Mouse (Mus musculus) left cerebral cortex, postnatal 14 days (tissue): ENCODE results near the gene Map3k14. TPM values are rescaled to one million over a fixed set of nuclear protein-coding genes. Genes with fewer than 3 reads are reported as not detected.

Source experiments
- DNase-seq, 2 experiments: peaks; one replicate each; pipeline ENCODE4 v3.0.0; 2021 to 2022; ENCODE audit warnings: low spot score in 2 of 2, mixed read lengths in 1 of 2
- intact Hi-C: fragments of 180-260 bp; cut with DNase I; formaldehyde crosslinking; loops from one replicate; pipeline ENCODE4 v1.15.1; 2025
- total RNA-seq, 2 experiments: library from RNA; stranded (reverse); gene quantifications; 2 replicates each; pipeline ENCODE4 v1.2.3; 2021

Gene Map3k14
- total RNA-seq, 2 experiments from 2014 or later: 2.6 to 3.8 TPM

DNA sequence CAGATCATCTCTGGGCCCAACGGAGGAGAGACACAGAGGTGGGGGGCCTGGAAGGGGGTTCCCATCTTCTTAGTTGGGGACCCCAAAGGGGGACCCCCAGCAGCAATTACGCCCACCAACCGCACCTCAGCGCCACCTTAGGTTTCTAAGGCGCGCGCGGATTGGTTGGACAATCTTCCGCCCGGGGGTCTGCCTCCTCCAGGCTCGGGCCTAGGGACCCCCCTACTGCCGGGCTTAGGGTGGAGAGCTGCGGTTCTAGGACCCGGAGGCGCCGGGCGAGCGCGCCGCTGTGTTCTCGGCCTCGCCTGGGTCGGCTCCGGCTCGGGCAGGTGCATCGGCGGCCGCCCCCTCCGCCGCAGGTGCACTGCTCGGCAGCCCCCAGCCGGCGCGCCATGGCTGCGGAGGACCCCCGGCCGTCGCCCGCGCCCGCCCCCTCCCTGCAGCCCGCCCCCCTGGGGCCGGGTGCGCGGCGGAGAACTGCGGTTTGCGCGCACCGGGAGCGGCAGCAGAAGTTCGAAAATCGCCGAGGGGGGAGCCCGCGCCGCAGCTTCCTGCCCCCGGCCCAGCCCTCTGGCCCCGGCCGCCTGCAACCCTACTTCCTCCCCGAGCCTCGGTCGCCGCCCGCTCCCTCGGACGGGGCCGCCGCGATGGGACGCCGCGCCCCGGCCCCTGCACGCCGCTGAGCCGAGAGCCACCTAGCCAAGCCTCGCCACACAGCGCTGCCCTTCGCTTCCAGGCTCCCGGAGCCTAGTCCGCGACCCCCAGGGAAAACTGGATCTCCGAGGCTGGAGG, 96.6 kb downstream of the Map3k14 start, which contains the start of gene Fmnl1:
Gene Fmnl1 (plus strand): TSS at position 614 of the 792 bp plus-strand sequence.
- intact Hi-C loops: no loop called here

DNA sequence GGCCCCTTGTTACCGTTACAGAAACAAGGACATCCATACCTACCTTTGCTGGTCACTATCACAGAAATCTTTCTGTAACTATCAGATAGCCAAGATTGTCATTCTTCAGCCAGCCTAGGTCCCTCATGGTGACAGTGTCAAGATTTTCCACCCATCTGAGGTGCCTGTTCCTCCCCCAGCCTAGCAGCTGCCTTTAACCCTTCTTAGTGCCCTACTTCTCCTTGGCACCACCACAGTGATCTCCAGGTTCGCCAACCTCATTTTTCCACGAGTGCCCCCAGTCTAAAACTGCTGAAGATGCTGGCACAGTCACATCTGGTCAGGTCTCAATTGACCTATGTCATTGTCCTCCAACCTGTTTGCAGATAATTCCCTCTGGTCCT, 97.2 kb downstream of the Map3k14 start:
- DNase-seq: no peak

More for the DNA sequence above, 96.6 kb downstream of the Map3k14 start, which contains the start of gene Fmnl1:
- DNase-seq: peak in 1 of 2 experiments; percentile 44

More for the DNA sequence above, 97.2 kb downstream of the Map3k14 start:
- intact Hi-C loops: no loop called here

Other genes starting within 250 kb of the Map3k14 start
- gene Nmt1, start 239.3 kb downstream of the Map3k14 start, total RNA-seq: 100 to 1,000 TPM; 105 to 107 TPM
- gene Dcakd, start 239.1 kb downstream of the Map3k14 start, total RNA-seq: 10 to 100 TPM; 90.2 to 93.2 TPM
- gene Plcd3, start 165.8 kb downstream of the Map3k14 start, total RNA-seq: 10 to 100 TPM; 14.1 to 14.7 TPM
- gene Acbd4, start 165.8 kb downstream of the Map3k14 start, total RNA-seq: 10 to 100 TPM; 71.3 to 71.5 TPM
- gene Hexim1, start 151.2 kb downstream of the Map3k14 start, total RNA-seq: 10 to 100 TPM; 43.7 to 45.4 TPM
- 10 to 100 TPM; 15.4 TPM for gene Hexim2, start 135.0 kb downstream of the Map3k14 start, total RNA-seq
- 100 to 1,000 TPM; 132 to 143 TPM for gene Fmnl1, start 96.4 kb downstream of the Map3k14 start, total RNA-seq
- 1 to 10 TPM; 2.3 TPM for gene 1700023F06Rik, start 58.9 kb downstream of the Map3k14 start, total RNA-seq
- 1 to 10 TPM; 1.0 to 1.2 TPM for gene Spata32, start 49.0 kb downstream of the Map3k14 start, total RNA-seq
- gene Arhgap27, start 96.2 kb upstream of the Map3k14 start, total RNA-seq: 10 to 100 TPM; 10.8 to 12.4 TPM
- 10 to 100 TPM; 15.5 to 16.9 TPM for gene Plekhm1, start 145.2 kb upstream of the Map3k14 start, total RNA-seq
- gene Lrrc37a, start 237.1 kb upstream of the Map3k14 start, total RNA-seq: not detected